Mouse (Mus musculus) small intestine, adult 2 months (tissue): ENCODE data around the gene Jph4. TPM values are rescaled to one million over a fixed set of nuclear protein-coding genes. Genes with fewer than 3 reads are reported as not detected.

Source experiments
- H3K27ac ChIP-seq: fragments of 200-500 bp; 2 replicates; pipeline ENCODE4 v1.5.1; 2012; ENCODE audit warnings: low read depth, low read length, control low read depth, inconsistent platforms; ENCODE audit not compliant: insufficient read depth
- H3K27me3 ChIP-seq: fragments of 200-500 bp; 2 replicates; pipeline ENCODE4 v1.6.1; 2012; ENCODE audit warnings: mild to moderate bottlenecking, moderate library complexity, low read length, inconsistent platforms; ENCODE audit not compliant: control insufficient read depth, insufficient read depth
- H3K36me3 ChIP-seq: fragments of 200-500 bp; 2 replicates; pipeline ENCODE4 v1.6.1; 2012; ENCODE audit warnings: mild to moderate bottlenecking, low read length, control low read depth, inconsistent platforms; ENCODE audit not compliant: control insufficient read depth, insufficient read depth
- H3K4me1 ChIP-seq: fragments of 200-500 bp; 2 replicates; pipeline ENCODE4 v1.6.1; 2012; ENCODE audit warnings: low read length, inconsistent platforms, mixed read lengths; ENCODE audit not compliant: control insufficient read depth, insufficient read depth, insufficient read length
- H3K4me3 ChIP-seq: fragments of 200-500 bp; 2 replicates; pipeline ENCODE4 v1.5.1; 2012; ENCODE audit warnings: low read depth, mild to moderate bottlenecking, control low read depth, inconsistent platforms, low read length, moderate library complexity
- CTCF ChIP-seq: fragments of 200-500 bp; IDR thresholded peaks from 2 replicates; pipeline ENCODE4 v1.5.1; 2012; ENCODE audit warnings: low read depth, mild to moderate bottlenecking, control low read depth, inconsistent platforms, low read length, moderate library complexity, mixed read lengths; ENCODE audit not compliant: insufficient replicate concordance, insufficient read length; ENCODE audit errors: extremely low read depth
- POLR2A ChIP-seq: fragments of 200-500 bp; IDR thresholded peaks from 2 replicates; pipeline ENCODE4 v1.6.1; 2012; ENCODE audit warnings: low read depth, mild to moderate bottlenecking, control low read depth, inconsistent platforms, low read length, moderate library complexity
- WGBS: fragments of 180-500 bp; shearing (Covaris S2); methylation state at CpG from one replicate; pipeline ENCODE4 v1.1.7; 2018; 5-methylcytosine and 5-hydroxymethylcytosine counted together
- polyA plus RNA-seq: library from polyadenylated mRNA; depleted of rRNA; stranded (reverse); fragments of >200 nt; gene quantifications from 2 replicates; pipeline ENCODE4 v1.2.3, GENCODE M21; 2012

Jph4 gene
- polyA plus RNA-seq, 1 experiment = 0.72 TPM

DNA sequence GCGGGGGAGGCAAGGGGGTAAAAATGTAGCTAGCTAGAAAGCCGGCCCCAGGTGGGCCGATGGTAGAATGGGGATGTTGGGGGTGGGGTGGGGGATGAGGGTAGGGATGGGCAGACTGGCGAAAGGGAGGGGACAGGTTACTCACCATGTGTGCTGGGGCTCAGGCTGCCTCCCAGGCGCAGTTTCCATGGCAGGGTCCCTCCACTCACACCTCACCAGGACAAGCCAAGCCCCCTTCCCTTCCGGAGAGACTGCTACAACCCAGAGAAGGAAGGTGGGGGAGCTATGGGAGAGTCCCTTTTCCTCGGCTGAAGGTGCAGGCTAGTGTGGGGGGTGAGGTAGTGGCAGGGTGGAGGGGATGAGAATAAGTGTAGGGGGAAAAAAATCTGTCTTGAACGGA, 889 bp downstream of the Jph4 start:
- no peak for TF ChIP-seq POLR2A
- no peak for TF ChIP-seq CTCF
- Histone ChIP-seq H3K4me3 (peak overlapping the region; percentile 55), H3K27me3 (peaks cover 14% of the 10 kb centered on the region), H3K36me3 (no peaks in the 10 kb centered on the region), H3K4me1 (peaks cover 12% of the 10 kb centered on the region), H3K27ac (no peak overlapping the region)
- WGBS = 17% methylated on average over 8 of the region's 8 CpGs

DNA sequence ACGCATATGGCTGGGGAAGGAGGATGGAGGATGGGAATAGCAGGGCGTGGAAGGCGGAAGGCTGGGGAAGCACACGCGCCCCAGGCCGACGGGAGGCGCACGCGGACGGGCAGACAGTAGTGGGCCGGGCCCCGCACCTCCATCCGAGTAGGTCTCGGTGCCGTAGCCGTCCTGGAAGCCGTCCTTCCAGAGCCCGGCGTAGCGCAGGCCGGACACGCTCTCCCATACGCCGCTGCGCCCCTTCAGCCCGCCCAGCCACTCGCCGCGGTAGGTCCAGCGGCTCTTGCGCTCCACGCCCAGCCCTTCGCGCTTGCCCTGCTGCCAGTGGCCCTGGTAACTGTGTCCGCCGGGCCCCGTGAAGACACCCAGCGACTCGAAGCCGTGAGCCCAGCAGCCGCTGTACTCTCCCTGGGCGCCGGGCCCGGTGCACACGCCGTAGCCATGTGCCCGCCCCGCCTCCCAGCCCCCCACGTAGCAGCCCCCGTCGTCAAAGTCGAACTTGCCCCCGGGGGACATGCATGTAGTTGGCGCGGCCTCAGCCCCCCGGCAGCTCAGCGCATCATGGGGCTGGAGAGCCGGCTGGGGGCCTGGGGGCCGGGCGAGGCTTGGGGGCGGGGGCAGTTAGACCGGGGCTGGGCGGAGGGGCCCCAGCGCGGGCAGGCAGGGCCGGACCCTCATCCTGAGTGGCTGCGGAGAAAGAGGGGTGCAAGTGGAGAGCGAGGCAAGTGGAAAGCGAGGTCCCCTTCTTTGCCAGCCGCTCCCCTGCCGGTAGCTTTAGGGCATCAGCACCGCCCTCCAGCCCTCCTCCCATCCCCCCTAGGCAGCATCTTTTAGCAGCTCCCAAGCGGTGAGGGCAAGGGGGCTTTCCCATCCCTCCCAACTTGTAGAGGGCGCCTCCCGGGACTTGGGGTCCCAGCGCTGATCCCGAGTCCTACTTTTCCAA, 1.7 kb downstream of the Jph4 start:
- Histone ChIP-seq H3K36me3 (no peaks in the 10 kb centered on the region), H3K27ac (no peak overlapping the region), H3K4me1 (peaks cover 12% of the 10 kb centered on the region), H3K4me3 (peak overlapping the region; percentile 55), H3K27me3 (peaks cover 14% of the 10 kb centered on the region)
- TF ChIP-seq CTCF (no peak), POLR2A (no peak)
- 2% methylated on average over 74 of the region's 78 CpGs for WGBS

DNA sequence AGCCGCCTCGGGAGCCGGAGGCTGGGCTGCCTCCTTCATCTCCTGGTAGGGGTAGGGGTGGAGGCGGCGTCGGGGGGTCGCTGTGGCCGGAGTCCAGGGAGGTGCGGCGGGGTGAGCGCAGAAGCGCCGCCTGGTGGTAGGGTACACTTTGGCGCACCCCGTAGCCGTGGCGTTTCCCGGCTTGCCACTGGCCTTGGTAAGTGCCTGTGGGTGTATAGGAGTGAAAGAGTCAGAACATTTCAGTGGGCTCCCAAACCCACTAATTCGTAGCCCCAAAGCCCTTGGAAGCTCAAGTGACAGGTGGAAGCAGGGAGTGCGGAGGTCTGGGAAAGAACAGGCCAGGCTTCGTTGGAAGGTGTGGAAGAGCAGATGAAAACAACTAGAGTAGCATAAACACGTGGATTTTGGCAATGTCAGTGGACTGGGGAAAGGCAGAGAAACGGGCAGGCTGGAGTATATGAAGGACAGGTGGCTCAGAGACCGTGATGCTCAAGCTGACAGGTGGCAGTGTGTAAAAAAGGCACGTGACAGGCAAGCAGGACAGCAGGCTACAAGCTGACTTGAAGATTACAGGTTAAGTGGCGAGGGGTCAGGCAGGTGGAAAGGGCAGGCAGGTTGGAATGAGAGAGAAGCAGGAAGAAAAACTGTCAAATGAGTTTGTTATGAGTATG, 2.6 kb downstream of the Jph4 start:
- peaks cover 12% of the 10 kb centered on the region for H3K4me1 ChIP-seq
- peak overlapping the region; percentile 55 for H3K4me3 ChIP-seq
- no peaks in the 10 kb centered on the region for H3K36me3 ChIP-seq
- WGBS = 8% methylated on average over 26 of the region's 26 CpGs
- H3K27me3 ChIP-seq = peaks cover 14% of the 10 kb centered on the region
- no peak for TF ChIP-seq POLR2A
- TF ChIP-seq CTCF = peak; percentile 50
- no peak overlapping the region for H3K27ac ChIP-seq

DNA sequence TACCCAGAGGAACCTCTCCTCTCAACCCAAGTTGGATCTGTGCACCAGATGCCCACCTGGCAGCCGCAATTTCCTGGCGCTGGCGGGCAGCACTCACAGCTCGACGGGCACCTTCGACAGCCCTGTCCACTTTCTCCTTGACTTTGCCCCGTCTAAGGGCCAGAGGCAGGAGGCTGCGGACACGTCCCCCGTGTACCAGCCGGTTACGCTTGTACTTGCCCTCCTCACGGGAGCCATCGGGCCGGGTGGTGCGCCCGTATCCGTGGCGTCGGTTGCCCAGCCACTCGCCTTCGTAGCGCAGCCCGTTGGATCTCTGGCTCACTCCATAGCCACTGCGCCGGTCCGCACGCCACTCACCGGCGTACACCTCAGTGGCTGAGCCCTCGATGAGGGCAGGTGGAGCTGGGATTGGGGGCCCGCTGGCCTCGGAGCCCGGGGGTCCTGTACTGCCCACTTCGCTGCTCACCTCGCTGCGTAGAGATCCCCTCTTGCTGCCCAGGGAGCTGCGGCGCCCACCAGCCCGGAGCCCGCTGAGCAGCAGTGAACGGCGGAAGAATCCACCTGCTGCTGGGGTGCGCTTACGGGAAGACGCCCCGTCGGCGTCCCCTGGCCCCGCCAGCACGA, 3.3 kb downstream of the Jph4 start:
- Histone ChIP-seq H3K27me3 (peaks cover 14% of the 10 kb centered on the region), H3K4me3 (0 out of 2 replicates have a peak overlapping the region, but pooled peaks have one; percentile 13)
- 67% methylated on average over 51 of the region's 51 CpGs for WGBS

DNA sequence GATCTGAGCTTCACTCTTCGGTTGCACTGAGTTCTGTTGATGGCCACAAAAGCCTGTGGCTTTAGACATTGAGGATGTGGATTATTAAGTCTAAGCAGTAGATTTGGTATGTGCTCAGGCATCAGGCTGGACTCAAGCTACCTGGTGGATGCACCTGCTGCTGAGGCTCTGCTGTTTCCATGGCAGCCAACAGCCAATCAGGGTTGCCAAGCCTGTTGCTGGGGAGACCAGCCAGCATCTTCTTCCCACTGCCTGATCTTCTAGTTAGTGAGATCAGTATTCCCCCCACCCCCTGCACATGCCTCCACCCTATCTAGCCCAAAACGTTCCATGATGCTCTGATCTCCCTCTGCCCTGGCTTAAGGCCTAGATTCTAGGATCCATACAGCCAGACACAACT, 5.0 kb downstream of the Jph4 start:
- TF ChIP-seq POLR2A = no peak
- TF ChIP-seq CTCF = no peak
- 56% methylated on average over 2 of the region's 2 CpGs for WGBS
- Histone ChIP-seq H3K4me1 (peaks cover 27% of the 10 kb centered on the region), H3K4me3 (no peak overlapping the region), H3K36me3 (no peaks in the 10 kb centered on the region), H3K27me3 (peaks cover 14% of the 10 kb centered on the region), H3K27ac (no peak overlapping the region)

More for the DNA sequence above, 3.3 kb downstream of the Jph4 start:
- TF ChIP-seq POLR2A (no peak), CTCF (no peak)
- H3K4me1 ChIP-seq = peaks cover 12% of the 10 kb centered on the region
- H3K36me3 ChIP-seq = no peaks in the 10 kb centered on the region
- no peak overlapping the region for H3K27ac ChIP-seq

DNA sequence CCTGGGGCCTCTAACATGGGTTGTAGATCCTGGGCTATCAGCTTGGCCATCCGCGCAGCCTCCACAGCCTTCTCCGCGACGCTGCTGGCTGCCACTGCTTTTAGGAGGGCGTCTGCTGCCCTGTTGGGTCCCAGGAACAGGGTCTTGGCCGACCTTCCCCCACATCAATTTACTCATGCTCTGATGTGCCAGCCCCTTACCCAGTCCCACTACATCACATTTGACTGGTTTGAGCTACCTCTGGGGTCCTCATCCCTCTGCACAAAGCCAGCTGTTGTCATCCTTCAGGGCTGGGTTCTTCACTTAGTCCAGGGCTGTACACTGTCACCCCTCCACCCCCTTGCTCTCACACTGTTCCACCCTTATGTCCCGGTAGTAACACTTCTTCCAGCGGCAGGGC, 6.7 kb downstream of the Jph4 start:
- Histone ChIP-seq H3K27ac (no peak overlapping the region), H3K4me1 (peaks cover 27% of the 10 kb centered on the region), H3K36me3 (no peaks in the 10 kb centered on the region), H3K27me3 (peaks cover under 1% of the 10 kb centered on the region), H3K4me3 (no peak overlapping the region)
- WGBS = 66% methylated on average over 9 of the region's 9 CpGs
- no peak for TF ChIP-seq POLR2A
- no peak for TF ChIP-seq CTCF
